Mouse (Mus musculus): ENCODE measurements around the gene Acot13. TPM values are rescaled to one million over a fixed set of nuclear protein-coding genes. Genes with fewer than 3 reads are reported as not detected.

Gene Acot13
- total RNA-seq, 2 experiments from 2014 or later: 12.4 to 32.5 TPM

DNA sequence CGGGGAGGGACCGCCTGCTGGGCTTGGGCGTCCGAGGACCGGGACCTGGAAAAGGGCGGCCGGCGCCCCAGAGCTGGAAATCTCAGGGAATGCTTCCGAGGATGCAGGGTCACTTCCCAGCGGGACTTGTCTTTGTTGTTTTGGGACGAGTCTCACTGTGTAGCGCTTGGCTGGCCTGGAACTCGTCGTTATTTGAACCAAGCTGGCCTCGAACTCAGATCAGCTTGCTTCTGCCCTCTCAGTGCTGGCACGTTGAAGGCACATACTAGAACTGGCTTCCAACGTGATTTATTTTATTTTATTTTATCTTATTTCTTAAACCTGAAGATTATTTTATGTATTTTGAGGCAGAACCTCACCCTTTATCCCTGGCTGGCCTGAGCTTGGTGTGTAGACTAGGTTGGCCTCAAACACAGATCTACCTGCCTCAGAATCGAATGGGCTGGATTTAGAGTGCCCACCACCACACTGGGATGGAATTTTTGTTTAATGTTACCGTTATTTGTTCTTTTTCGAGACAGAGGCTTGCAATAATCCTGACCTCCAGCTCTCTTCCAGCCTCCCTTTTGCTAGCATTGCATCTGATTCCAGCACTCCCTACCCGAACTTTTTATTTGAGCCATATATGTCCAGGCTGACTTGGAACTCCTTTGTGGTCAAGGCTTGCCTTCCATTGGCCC lies 931 bp upstream of the Acot13 start:
- ATAC-seq (replicated peaks; ENCODE audit: low FRiP score, poor library complexity, severe bottlenecking): 0 out of 2 replicates have a peak, but pooled peaks have one; percentile 12

- ATAC-seq (replicated peaks; ENCODE audit: low FRiP score, poor library complexity, severe bottlenecking): peak; percentile 51
Measured at GRCm38 (mm10) chr13:24830756-24831352, 486 bp downstream of the Acot13 start.

DNA sequence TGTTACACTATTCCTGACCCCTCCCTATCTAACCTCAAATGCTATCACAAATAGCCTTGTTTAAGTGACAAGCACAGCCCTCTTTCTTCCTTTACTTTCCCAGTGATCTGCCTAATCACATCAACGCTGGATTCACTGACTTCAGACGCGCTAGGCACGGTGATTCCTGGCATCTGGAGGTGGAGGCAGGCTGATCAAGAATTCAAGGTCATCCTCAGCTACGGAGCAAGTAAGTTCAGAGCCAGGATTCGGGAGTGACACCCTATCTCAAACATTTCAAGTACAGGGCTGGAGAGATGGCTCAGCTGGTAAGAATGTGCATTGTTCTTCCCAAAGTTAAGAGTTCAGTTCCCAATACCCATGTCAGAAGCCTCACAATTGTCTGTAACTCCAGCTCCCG lies 5.2 kb downstream of the Acot13 start:
- no peak for ATAC-seq (replicated peaks; ENCODE audit: low FRiP score, poor library complexity, severe bottlenecking)

DNA sequence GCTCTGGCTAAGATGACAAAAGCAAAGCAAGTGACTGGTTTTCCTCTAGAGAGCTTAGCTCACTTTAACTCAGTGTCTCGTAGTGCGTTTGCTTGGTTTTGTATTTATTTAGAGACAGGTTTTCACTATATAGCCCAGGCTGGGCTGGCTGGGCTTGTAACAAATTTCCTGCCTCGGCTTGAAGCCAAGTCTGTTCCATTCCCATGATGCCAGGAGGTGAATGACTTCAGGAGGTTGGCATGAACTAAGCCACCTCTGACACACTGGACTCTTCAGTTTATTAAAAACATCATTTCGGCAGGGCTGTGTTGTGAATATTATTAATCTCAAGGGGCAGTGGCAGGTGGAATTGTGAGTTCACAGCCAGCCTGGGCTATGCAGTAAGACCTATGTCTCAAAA lies 5.8 kb downstream of the Acot13 start:
- no peak for ATAC-seq (replicated peaks; ENCODE audit: low FRiP score, poor library complexity, severe bottlenecking)

GRCm38 (mm10) chr13:24824647-24825046 lies 6.7 kb downstream of the Acot13 start:
- no peak for ATAC-seq (replicated peaks; ENCODE audit: low FRiP score, poor library complexity, severe bottlenecking)

DNA sequence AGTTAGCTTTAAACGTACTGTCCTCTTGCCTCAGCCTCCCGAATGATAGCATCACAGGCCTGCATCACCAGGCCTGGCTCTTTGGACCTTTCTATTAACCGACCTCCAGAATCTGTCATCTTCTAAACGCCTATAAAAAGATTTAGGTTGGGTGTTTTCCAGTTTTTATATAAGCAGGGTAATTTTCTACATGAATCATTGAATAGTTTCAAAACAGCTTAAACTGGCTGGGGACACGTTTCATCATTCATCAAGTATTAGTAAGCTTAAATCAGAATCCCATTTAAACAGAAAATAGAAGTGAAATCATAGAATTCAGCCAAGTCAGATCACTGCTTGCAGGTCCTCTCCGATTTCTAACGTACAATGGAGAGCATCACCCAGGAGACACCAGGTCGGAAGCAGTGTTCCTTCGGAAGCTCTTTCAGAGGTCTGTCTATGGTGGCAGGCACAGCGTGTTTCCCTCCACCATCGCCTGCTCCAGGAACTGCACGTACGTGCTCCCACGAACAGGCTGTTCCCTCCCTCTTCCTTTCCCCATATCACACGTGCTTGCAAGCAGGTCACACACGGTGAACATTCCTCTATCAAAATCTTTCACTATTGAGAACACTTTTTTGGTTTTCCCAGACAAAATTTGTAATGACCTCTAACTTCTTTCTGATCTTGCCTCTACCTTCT lies 8.5 kb downstream of the Acot13 start:
- no peak for ATAC-seq (replicated peaks; ENCODE audit: low FRiP score, poor library complexity, severe bottlenecking)

- no peak for ATAC-seq (replicated peaks; ENCODE audit: low FRiP score, poor library complexity, severe bottlenecking)
Measured at GRCm38 (mm10) chr13:24819931-24820330, 11.4 kb downstream of the Acot13 start.

GRCm38 (mm10) chr13:24816125-24817092 lies 14.9 kb downstream of the Acot13 start:
- ATAC-seq (replicated peaks; ENCODE audit: low FRiP score, poor library complexity, severe bottlenecking): peak; percentile 58; the same call in 1 of the 2 replicates

DNA sequence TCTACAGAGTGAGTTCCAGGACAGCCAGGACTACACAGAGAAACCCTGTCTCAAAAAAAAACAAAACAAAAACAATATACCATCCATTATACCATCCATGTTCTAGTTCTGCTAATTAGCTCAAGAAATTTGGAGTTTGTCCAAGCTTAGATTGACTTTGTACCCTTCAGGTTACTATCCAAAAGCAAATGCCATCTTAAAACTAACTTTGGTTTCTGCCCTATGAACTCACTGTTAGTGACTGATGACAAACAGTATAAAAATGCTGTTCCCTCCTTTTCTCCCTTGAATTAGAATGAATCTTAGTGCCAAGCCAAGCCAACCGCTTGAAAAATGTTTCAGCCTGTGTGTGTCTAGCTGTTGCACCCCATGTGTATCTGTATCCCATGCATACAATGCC lies 16.7 kb downstream of the Acot13 start:
- ATAC-seq (replicated peaks; ENCODE audit: low FRiP score, poor library complexity, severe bottlenecking): no peak

- ATAC-seq (replicated peaks; ENCODE audit: low FRiP score, poor library complexity, severe bottlenecking): no peak
Measured at GRCm38 (mm10) chr13:24812521-24812920, 18.8 kb downstream of the Acot13 start.

DNA sequence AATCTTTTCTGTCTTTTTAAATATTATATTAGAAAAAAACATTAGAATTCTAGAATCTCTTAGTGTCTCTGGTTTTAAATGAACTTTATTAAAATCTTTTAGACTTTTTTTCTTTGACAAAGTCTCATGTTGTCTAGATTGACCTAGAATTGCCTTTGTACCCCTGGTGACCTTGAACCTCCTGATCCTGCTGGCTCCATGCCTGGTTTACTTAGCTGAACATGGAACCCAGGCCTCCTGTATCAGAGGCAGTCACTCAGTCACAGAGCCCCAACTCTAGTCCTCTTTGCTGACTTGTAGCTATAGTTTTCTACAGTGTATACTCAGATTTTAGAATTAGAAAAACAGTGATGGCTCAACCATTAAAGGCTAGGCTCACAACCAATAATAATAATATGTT lies 25.3 kb downstream of the Acot13 start:
- ATAC-seq (replicated peaks; ENCODE audit: low FRiP score, poor library complexity, severe bottlenecking): no peak

DNA sequence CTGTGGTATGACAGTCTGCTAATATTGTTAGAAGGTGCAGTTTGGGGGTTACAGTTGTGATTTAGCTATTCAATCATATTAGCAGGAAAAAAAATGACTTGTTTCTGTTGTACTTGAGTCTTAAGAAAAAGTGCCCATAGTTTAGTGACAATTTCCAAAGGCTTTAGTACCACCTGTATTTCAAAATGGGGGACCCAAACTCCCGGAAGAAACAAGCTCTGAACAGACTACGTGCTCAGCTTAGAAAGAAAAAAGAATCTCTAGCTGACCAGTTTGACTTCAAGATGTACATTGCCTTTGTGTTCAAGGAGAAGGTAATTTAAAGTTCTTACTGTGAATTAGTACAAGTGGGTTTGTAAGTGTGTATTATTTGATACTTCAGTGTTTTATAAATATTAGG lies 28.1 kb downstream of the Acot13 start:
- ATAC-seq (replicated peaks; ENCODE audit: low FRiP score, poor library complexity, severe bottlenecking): no peak

GRCm38 (mm10) chr13:24802131-24802691 lies 29.1 kb downstream of the Acot13 start:
- peak; percentile 61 for ATAC-seq (replicated peaks; ENCODE audit: low FRiP score, poor library complexity, severe bottlenecking)

DNA sequence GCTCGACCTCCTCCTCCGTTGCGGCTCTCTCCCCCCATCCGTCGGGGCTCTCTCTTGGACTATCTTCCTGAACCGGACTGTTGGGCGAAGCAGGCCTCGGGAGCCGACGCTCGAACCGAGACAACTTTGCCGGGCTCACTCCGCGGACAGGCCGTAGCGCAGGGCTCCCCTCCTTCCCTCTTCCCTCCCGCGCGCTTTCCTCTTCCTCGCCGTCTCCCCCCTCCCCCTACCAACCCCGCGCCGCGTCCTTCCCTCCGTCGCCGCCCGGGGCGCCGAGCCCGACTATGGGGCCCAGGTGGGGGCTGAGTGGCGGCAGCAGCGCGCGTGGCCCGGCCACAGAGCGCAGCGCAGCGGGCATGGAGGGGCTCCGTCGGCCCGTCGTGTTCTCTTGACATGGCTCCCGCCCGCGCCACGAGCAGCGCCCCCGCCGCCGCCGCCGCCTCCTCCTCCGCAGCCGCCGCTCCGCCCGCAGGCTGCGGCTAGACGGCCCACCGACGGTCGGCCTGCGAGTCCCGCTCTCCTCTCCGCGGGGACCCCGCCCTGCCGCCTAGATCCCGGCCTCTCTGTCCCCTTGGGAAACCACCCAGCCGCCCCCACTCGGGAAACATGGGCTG lies 29.9 kb downstream of the Acot13 start, which contains the start of gene BC005537:
BC005537 (plus strand) TSS at position 350 of the 614 bp plus-strand sequence.
- ATAC-seq (replicated peaks; ENCODE audit: low FRiP score, poor library complexity, severe bottlenecking): 0 out of 2 replicates have a peak, but pooled peaks have one; percentile 7

DNA sequence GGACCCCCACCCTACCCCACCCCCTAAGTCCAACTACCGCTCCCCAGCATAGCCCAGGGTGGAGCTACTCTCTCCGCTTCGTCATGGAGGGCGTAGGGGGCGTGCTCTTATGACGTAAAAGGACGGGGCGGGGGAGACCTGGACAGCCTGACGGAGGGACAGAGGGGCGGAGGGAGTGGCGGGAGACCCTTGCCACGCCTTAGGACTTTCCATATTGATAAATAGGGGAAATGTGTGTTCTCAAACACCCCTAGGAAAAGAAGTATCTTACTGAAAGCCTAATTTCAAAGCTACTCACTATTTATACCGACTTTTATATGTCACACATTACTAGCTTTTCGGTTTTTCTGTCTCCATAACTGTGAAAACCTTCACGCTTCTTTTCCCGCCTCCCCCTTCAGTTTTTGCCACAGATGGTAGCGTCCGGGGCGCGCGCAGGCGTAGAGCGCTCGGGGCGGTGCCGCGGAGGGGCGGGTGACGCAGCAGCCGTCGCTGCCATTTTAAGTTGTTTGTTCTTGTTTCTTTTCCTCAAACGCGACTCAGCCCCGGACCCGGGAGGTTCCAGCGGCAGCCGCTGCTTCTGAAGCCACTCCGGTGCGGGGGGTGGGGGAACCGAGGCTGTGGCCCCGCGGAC lies 30.5 kb downstream of the Acot13 start:
- ATAC-seq (replicated peaks; ENCODE audit: low FRiP score, poor library complexity, severe bottlenecking): peak; percentile 86

DNA sequence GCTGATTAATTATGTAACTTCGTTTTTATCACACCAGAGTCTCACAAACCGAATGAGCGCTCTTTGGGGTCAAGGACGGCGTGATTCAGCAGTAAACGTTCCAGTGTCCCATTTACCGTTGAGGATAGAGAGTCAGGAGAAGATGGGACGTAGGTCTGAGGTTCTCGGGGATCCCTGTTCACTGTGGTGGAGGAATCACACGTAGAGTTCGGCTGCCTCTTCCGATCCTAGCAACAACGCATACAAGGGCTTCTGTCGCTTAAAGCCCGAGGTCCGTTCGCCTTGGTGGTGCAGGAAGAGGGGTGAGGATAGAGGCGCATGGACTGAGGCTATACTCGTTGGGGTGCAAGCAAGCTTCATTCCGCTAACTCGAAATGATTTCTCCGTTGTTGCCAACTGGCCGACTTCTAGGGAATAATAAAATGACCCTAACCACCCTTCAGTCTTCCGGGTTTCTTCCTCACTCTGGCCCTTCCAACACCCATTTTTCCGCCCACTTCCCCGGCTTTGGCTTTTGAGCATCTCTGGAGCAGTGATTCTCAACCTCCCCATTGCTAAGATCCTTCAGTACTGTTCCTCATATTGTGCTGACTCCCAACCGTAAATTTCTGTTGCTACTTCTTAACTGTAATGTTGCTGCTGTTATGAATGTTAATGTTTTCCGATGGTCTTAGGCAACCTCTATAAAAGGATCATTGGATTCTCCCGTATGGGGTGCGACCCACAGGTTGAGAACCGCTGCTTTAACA lies 31.2 kb downstream of the Acot13 start:
- peak; percentile 54 for ATAC-seq (replicated peaks; ENCODE audit: low FRiP score, poor library complexity, severe bottlenecking)

DNA sequence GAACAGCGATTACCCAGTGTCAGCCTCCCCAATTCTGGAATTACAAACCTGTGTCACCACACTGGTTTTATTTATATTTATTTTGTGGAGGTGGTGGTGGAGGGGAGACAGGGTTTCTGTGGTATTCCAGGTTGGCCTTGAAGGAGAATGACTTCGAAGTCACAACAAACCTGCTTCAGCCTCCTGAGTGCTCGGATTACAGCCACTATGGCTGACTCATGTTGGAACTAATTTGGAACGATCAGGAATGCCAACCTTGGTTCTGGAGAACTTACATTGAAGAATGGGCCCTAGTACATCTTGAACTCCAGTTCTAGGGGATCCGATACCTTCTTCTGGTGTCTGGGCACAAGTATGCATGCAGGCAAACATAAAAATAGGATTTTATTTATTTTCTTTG lies 32.0 kb downstream of the Acot13 start:
- no peak for ATAC-seq (replicated peaks; ENCODE audit: low FRiP score, poor library complexity, severe bottlenecking)

DNA sequence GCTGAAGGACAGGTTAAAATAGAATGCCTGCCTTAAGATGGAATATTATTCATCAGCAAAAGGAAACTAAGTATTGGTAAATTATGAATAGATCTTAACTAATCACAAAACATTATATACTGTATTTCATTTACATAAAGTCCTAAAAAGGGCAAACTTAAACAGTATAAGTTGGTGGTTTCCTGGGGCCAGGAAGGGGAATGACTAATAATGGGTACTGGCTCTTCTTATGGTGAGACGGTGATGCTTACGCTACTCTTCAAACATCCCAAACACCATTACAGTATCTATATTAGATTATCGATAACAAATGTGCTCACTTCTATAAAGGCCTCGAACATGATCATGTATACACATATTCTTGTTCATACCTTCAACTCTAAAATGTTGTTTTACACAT lies 32.7 kb downstream of the Acot13 start:
- no peak for ATAC-seq (replicated peaks; ENCODE audit: low FRiP score, poor library complexity, severe bottlenecking)
